8 mouse cellular contexts compared by ENCODE assay signal in genomic region chr8:122445203-122445602, GRCm38 (mm10). TPM values are rescaled to one million over a fixed set of nuclear protein-coding genes. Genes with fewer than 3 reads are reported as not detected.
DNase-seq lines count a peak whose midpoint lies in the region; ATAC-seq and TF ChIP-seq lines count a peak whose summit lies in the region.

No protein-coding gene starts in this region.

- ATAC-seq in lung, embryonic 16.5 days (ENCODE audit: low read depth), result no peak
- ATAC-seq in hindbrain, embryonic 16.5 days, result no peak
- ATAC-seq in neural tube, embryonic 14.5 days (ENCODE audit: low read depth), result no peak

- 0 out of 2 replicates have a peak, but pooled peaks have one; percentile 20 for TF ChIP-seq EP300 in heart, adult 2 months (IDR thresholded peaks at IDR 0.05; ENCODE audit: insufficient read depth, low read depth, low read length)

- DNase-seq in heart, adult 2 months, result no peak
- no peak for DNase-seq in heart, postnatal 10 days
- DNase-seq in lung, postnatal 14 days, result no peak
- no peak for DNase-seq in left cerebral cortex, adult 18-20 months (ENCODE audit: low spot score in 2 of 2)
- no peak for DNase-seq in cerebellum, postnatal 14 days

- intact Hi-C loops in heart, adult 2 months (cut with DNase I), result no loop called here
- intact Hi-C loops in heart, postnatal 10 days (cut with DNase I), result loop anchor here (2.0 to 10.0 kb wide), 2 partner anchors 32 to 170 kb away; partner anchors contain the start of genes Ctu2 and Rnf166

- H3K9ac ChIP-seq in heart, adult 2 months (ENCODE audit: low read depth, low read length), result no peak overlapping the region
- H3K9ac ChIP-seq in lung, embryonic 16.5 days (ENCODE audit: low read length), result no peak overlapping the region
- no peak overlapping the region for H3K9ac ChIP-seq in hindbrain, embryonic 16.5 days (ENCODE audit: low read depth, low read length)
- 0 out of 2 replicates have a peak overlapping the region, but pooled peaks have one; percentile 86 for H3K9ac ChIP-seq in neural tube, embryonic 14.5 days (replicated peaks; ENCODE audit: low read depth, low read length)

- WGBS in heart, adult 2 months, result 49% methylated on average over 3 of the region's 3 CpGs
- 63% methylated on average over 3 of the region's 3 CpGs for WGBS in lung, embryonic 16.5 days
- WGBS in hindbrain, embryonic 16.5 days, result 66% methylated on average over 3 of the region's 3 CpGs
- 76% methylated on average over 3 of the region's 3 CpGs for WGBS in neural tube, embryonic 14.5 days

- TF ChIP-seq CTCF in heart, adult 2 months (IDR thresholded peaks at IDR 0.05), result peak; percentile 56

- H3K4me2 ChIP-seq in lung, embryonic 16.5 days (ENCODE audit: low read depth, low read length), result peak overlapping the region; percentile 75; the same call in 1 of the 2 replicates
- H3K4me2 ChIP-seq in hindbrain, embryonic 16.5 days (ENCODE audit: low read length), result peak overlapping the region; percentile 62
- H3K4me2 ChIP-seq in neural tube, embryonic 14.5 days (ENCODE audit: low read depth, low read length), result peak overlapping the region; percentile 54

- H3K4me1 ChIP-seq in heart, adult 2 months (ENCODE audit: control insufficient read depth, insufficient read depth, low read length), result peaks cover 2% of the 10 kb centered on the region; the same call in 1 of the 2 replicates
- peaks cover 22% of the 10 kb centered on the region for H3K4me1 ChIP-seq in lung, embryonic 16.5 days (replicated peaks; ENCODE audit: control insufficient read depth, insufficient read depth, low read length)
- peaks cover 22% of the 10 kb centered on the region for H3K4me1 ChIP-seq in hindbrain, embryonic 16.5 days (ENCODE audit: control insufficient read depth, insufficient read depth, low read depth, low read length)
- peaks cover 22% of the 10 kb centered on the region for H3K4me1 ChIP-seq in neural tube, embryonic 14.5 days (ENCODE audit: control insufficient read depth, insufficient read depth, low read length)

- no peaks in the 10 kb centered on the region for H3K9me3 ChIP-seq in lung, embryonic 16.5 days (ENCODE audit: control insufficient read depth, low read length)
- H3K9me3 ChIP-seq in hindbrain, embryonic 16.5 days (ENCODE audit: control insufficient read depth, low read length), result no peaks in the 10 kb centered on the region
- H3K9me3 ChIP-seq in neural tube, embryonic 14.5 days (ENCODE audit: control insufficient read depth, low read length), result no peaks in the 10 kb centered on the region

- H3K36me3 ChIP-seq in heart, adult 2 months (ENCODE audit: control insufficient read depth, insufficient read depth, low read length), result no peaks in the 10 kb centered on the region
- H3K36me3 ChIP-seq in lung, embryonic 16.5 days (ENCODE audit: control insufficient read depth, insufficient read depth, low read length), result no peaks in the 10 kb centered on the region
- H3K36me3 ChIP-seq in hindbrain, embryonic 16.5 days (ENCODE audit: control insufficient read depth, insufficient read depth, low read length), result no peaks in the 10 kb centered on the region
- no peaks in the 10 kb centered on the region for H3K36me3 ChIP-seq in neural tube, embryonic 14.5 days (ENCODE audit: control insufficient read depth, insufficient read depth, low read length)

- no peak for TF ChIP-seq POLR2A in heart, adult 2 months (IDR thresholded peaks at IDR 0.05; ENCODE audit: insufficient read depth, low read depth, low read length)

- H3K27me3 ChIP-seq in heart, adult 2 months (ENCODE audit: control insufficient read depth, insufficient read depth, low read length), result no peaks in the 10 kb centered on the region
- no peaks in the 10 kb centered on the region for H3K27me3 ChIP-seq in lung, embryonic 16.5 days (ENCODE audit: control insufficient read depth, insufficient read depth, low read depth, low read length)
- H3K27me3 ChIP-seq in hindbrain, embryonic 16.5 days (replicated peaks; ENCODE audit: control insufficient read depth, insufficient read depth, low read length), result no peaks in the 10 kb centered on the region
- H3K27me3 ChIP-seq in neural tube, embryonic 14.5 days (ENCODE audit: control insufficient read depth, insufficient read depth, low read length), result no peaks in the 10 kb centered on the region

- H3K27ac ChIP-seq in heart, adult 2 months, result peak overlapping the region; percentile 95
- H3K27ac ChIP-seq in lung, embryonic 16.5 days (ENCODE audit: low read length), result peak overlapping the region; percentile 97; the same call in 1 of the 2 replicates
- no peak overlapping the region; the same call in 1 of the 2 replicates for H3K27ac ChIP-seq in hindbrain, embryonic 16.5 days (ENCODE audit: low read depth, low read length)
- peak overlapping the region; percentile 97; the same call in 1 of the 2 replicates for H3K27ac ChIP-seq in neural tube, embryonic 14.5 days (ENCODE audit: low read depth, low read length)

- H3K4me3 ChIP-seq in heart, adult 2 months, result no peak overlapping the region
- no peak overlapping the region for H3K4me3 ChIP-seq in lung, embryonic 16.5 days (ENCODE audit: low read length)
- H3K4me3 ChIP-seq in hindbrain, embryonic 16.5 days (ENCODE audit: low read length), result no peak overlapping the region
- no peak overlapping the region; the same call in 1 of the 2 replicates for H3K4me3 ChIP-seq in neural tube, embryonic 14.5 days (ENCODE audit: low read depth, low read length)

- H3K79me2 ChIP-seq in heart, adult 2 months (replicated peaks; ENCODE audit: control insufficient read depth, insufficient read depth, low read length), result no peaks in the 10 kb centered on the region

RNA-seq across cellular contexts. Expression of gene Mvd, which starts 2.0 kb away (rescaled TPM):
- total RNA-seq in heart, adult 2 months (2021), result 1 to 10 TPM; 4.0 to 5.6 TPM
- polyA plus RNA-seq in heart, adult 2 months (2012; rRNA removed), result 8.5 and 9.0 TPM in 2 replicates
- total RNA-seq in heart, postnatal 10 days (2021), result 1 to 10 TPM; 5.4 to 5.7 TPM
- polyA plus RNA-seq in lung, embryonic 16.5 days (2015; fragmentation: Nextera tagmentation; extraction: Ambion mirVana), result 19.8 and 20.6 TPM in 2 replicates
- polyA plus RNA-seq in hindbrain, embryonic 16.5 days (2015; fragmentation: Nextera tagmentation; extraction: Ambion mirVana), result 70.1 and 87.7 TPM in 2 replicates
- polyA plus RNA-seq in neural tube, embryonic 14.5 days (2014; fragmentation: Nextera tagmentation; extraction: Ambion mirVana), result 61.0 and 61.7 TPM in 2 replicates
- total RNA-seq in left cerebral cortex, adult 18-20 months (2021), result 10 to 100 TPM; 25.3 to 27.4 TPM

RNA-seq across cellular contexts. Expression of gene Cyba, which starts 12.5 kb away (rescaled TPM):
- total RNA-seq in heart, adult 2 months (2021), result 10 to 100 TPM; 41.2 to 43.9 TPM
- polyA plus RNA-seq in heart, adult 2 months (2012; rRNA removed), result 62.1 and 92.8 TPM in 2 replicates
- total RNA-seq in heart, postnatal 10 days (2021), result 10 to 100 TPM; 61.8 to 63.9 TPM
- 219 and 241 TPM in 2 replicates for polyA plus RNA-seq in lung, embryonic 16.5 days (2015; fragmentation: Nextera tagmentation; extraction: Ambion mirVana)
- polyA plus RNA-seq in hindbrain, embryonic 16.5 days (2015; fragmentation: Nextera tagmentation; extraction: Ambion mirVana), result 38.3 and 41.6 TPM in 2 replicates
- polyA plus RNA-seq in neural tube, embryonic 14.5 days (2014; fragmentation: Nextera tagmentation; extraction: Ambion mirVana), result 23.9 and 38.9 TPM in 2 replicates
- 1 to 10 TPM; 7.9 to 8.7 TPM for total RNA-seq in left cerebral cortex, adult 18-20 months (2021)

RNA-seq across cellular contexts. Expression of gene Snai3, which starts 15.3 kb away (rescaled TPM):
- total RNA-seq in heart, adult 2 months (2021), result 1 to 10 TPM; 1.6 to 8.1 TPM
- polyA plus RNA-seq in heart, adult 2 months (2012; rRNA removed), result 6.8 and 8.2 TPM in 2 replicates
- total RNA-seq in heart, postnatal 10 days (2021), result under 1 TPM; 0.52 to 0.53 TPM
- 1.3 and 1.5 TPM in 2 replicates for polyA plus RNA-seq in lung, embryonic 16.5 days (2015; fragmentation: Nextera tagmentation; extraction: Ambion mirVana)
- 0.12 TPM in 1 of 2 replicates, not detected in the other for polyA plus RNA-seq in hindbrain, embryonic 16.5 days (2015; fragmentation: Nextera tagmentation; extraction: Ambion mirVana)
- polyA plus RNA-seq in neural tube, embryonic 14.5 days (2014; fragmentation: Nextera tagmentation; extraction: Ambion mirVana), result not detected in 2 replicates
- total RNA-seq in left cerebral cortex, adult 18-20 months (2021), result under 1 TPM; 0.51 to 0.61 TPM

RNA-seq across cellular contexts. Expression of gene Il17c, which starts 23.4 kb away (rescaled TPM):
- total RNA-seq in heart, adult 2 months (2021), result not detected
- not detected in 2 replicates for polyA plus RNA-seq in heart, adult 2 months (2012; rRNA removed)
- not detected for total RNA-seq in heart, postnatal 10 days (2021)
- not detected in 2 replicates for polyA plus RNA-seq in lung, embryonic 16.5 days (2015; fragmentation: Nextera tagmentation; extraction: Ambion mirVana)
- polyA plus RNA-seq in hindbrain, embryonic 16.5 days (2015; fragmentation: Nextera tagmentation; extraction: Ambion mirVana), result not detected in 2 replicates
- polyA plus RNA-seq in neural tube, embryonic 14.5 days (2014; fragmentation: Nextera tagmentation; extraction: Ambion mirVana), result not detected in 2 replicates
- total RNA-seq in left cerebral cortex, adult 18-20 months (2021), result not detected

RNA-seq across cellular contexts. Expression of gene Rnf166, which starts 30.7 kb away (rescaled TPM):
- 10 to 100 TPM; 36.9 to 41.6 TPM for total RNA-seq in heart, adult 2 months (2021)
- polyA plus RNA-seq in heart, adult 2 months (2012; rRNA removed), result 91.3 and 99.4 TPM in 2 replicates
- total RNA-seq in heart, postnatal 10 days (2021), result 10 to 100 TPM; 28.2 to 32.0 TPM
- polyA plus RNA-seq in lung, embryonic 16.5 days (2015; fragmentation: Nextera tagmentation; extraction: Ambion mirVana), result 38.1 and 40.1 TPM in 2 replicates
- polyA plus RNA-seq in hindbrain, embryonic 16.5 days (2015; fragmentation: Nextera tagmentation; extraction: Ambion mirVana), result 30.9 and 32.5 TPM in 2 replicates
- polyA plus RNA-seq in neural tube, embryonic 14.5 days (2014; fragmentation: Nextera tagmentation; extraction: Ambion mirVana), result 28.5 and 31.0 TPM in 2 replicates
- total RNA-seq in left cerebral cortex, adult 18-20 months (2021), result 10 to 100 TPM; 37.7 to 50.0 TPM
